Mouse (Mus musculus) hindbrain, postnatal 0 days (tissue): ENCODE results near the gene Wfs1. TPM values are rescaled to one million over a fixed set of nuclear protein-coding genes. Genes with fewer than 3 reads are reported as not detected.

Source experiments
- ATAC-seq: fragments of 200-750 bp; cut with Nextera tagmentation; 2 replicates; pipeline ENCODE4 v1.8.0; 2017; ENCODE audit warnings: mild to moderate bottlenecking, moderate TSS enrichment, moderate library complexity
- DNase-seq: peaks from one replicate; pipeline ENCODE4 v3.0.0-alpha.2; 2015; ENCODE audit warnings: low spot score
- H3K27ac ChIP-seq: fragments of 300-500 bp; sonication (generic); 2 replicates; pipeline ENCODE4 v1.5.1; 2014; ENCODE audit warnings: mild to moderate bottlenecking
- H3K27me3 ChIP-seq: fragments of 300-500 bp; sonication (generic); 2 replicates; pipeline ENCODE4 v1.6.1; 2014; ENCODE audit warnings: low read length, mixed read lengths; ENCODE audit not compliant: insufficient read depth
- H3K36me3 ChIP-seq: fragments of 300-500 bp; sonication (generic); 2 replicates; pipeline ENCODE4 v1.6.1; 2014; ENCODE audit warnings: low read length, mixed read lengths; ENCODE audit not compliant: insufficient read depth
- H3K4me1 ChIP-seq: fragments of 300-500 bp; sonication (generic); 2 replicates; pipeline ENCODE4 v1.6.1; 2014; ENCODE audit warnings: antibody characterized with exemption, low read length, mixed read lengths; ENCODE audit not compliant: insufficient read depth
- H3K4me2 ChIP-seq: fragments of 300-500 bp; sonication (generic); 2 replicates; pipeline ENCODE4 v1.6.1; 2014; ENCODE audit warnings: low read depth, mild to moderate bottlenecking, low read length, moderate library complexity, mixed read lengths
- H3K4me3 ChIP-seq: fragments of 300-500 bp; sonication (generic); 2 replicates; pipeline ENCODE4 v1.5.1; 2014; ENCODE audit warnings: low read length
- H3K9ac ChIP-seq: fragments of 300-500 bp; sonication (generic); replicated peaks from 2 replicates; pipeline ENCODE4 v1.6.1; 2014; ENCODE audit warnings: mild to moderate bottlenecking, low read length, moderate library complexity, mixed read lengths
- H3K9me3 ChIP-seq: fragments of 300-500 bp; sonication (generic); 2 replicates; pipeline ENCODE4 v1.6.1; 2016; ENCODE audit warnings: low read length, mixed read lengths
- CTCF ChIP-seq: IDR thresholded peaks from 2 replicates; pipeline ENCODE4 v1.5.1; 2016; ENCODE audit warnings: antibody characterized with exemption, control low read depth, low read depth
- WGBS: fragments of 180-500 bp; shearing (Covaris S2); extraction: QIAGEN DNeasy Blood & Tissue Kit; methylation state at CpG from one replicate; pipeline ENCODE4 v1.1.7; 2014; 5-methylcytosine and 5-hydroxymethylcytosine counted together
- polyA plus RNA-seq: library from polyadenylated mRNA; unstranded; fragments of >200 nt; fragmentation: Nextera tagmentation; extraction: Ambion mirVana; gene quantifications from 2 replicates; pipeline ENCODE4 v1.2.1, GENCODE M21; 2015
- total RNA-seq: library from RNA; depleted of rRNA; stranded (reverse); fragments of >200 nt; gene quantifications from 2 replicates; pipeline ENCODE4 v1.2.3, GENCODE M21; 2014; rRNA removed

Wfs1 gene
- total RNA-seq: 9.8 and 14.0 TPM in 2 replicates
- 8.7 and 9.2 TPM in 2 replicates for polyA plus RNA-seq

DNA sequence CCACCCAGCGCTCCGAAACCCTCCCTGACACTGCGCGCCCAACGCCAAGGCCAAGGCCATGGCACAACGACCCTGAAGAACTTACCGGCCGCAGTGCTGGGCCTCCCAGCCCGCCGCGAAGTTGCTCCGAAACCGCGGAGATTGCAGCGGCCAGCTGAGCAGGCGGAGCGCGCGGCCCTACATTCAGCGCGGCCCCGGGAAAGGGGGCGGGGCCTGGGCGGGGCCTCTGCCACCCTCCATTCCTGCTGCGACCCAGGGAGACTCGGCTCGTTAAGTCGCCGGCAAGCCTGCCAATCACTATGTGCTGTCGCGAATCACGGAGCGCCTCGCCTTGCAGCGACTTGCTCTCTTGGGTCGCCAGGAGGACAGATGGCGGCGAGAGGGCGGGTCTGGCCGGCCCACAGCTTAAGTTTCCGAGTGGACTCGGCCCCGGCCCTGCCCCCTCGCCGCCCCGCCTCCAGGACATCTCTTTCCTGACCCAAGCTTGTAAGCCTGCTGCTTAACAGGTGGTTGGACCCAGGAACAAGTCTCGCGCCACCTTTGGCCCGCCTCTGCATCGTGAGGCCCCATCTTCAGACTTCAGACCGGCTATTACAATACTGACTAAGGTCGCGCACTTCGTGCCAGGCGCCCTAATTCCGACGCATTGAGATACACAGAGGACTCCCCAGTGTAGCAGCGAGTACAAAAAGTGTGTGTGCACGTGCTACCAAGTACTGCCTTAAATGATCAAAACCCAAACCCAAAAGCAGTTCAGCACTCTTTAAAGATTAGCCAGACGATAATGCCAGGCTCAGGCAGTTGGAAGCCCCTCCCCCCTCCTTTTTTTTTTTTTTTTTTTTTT is at the start of gene Wfs1:
TSS of gene Wfs1 (minus strand) at position 425 of the 844 bp plus-strand sequence.
- Histone ChIP-seq H3K36me3 (no peaks in the 10 kb centered on the region), H3K4me1 (no peaks in the 10 kb centered on the region; the same call in none of the 2 replicates), H3K27ac (0 out of 2 replicates have a peak within 1 kb of the TSS, but pooled peaks have one; percentile 51), H3K4me2 (peak within 1 kb of the TSS; percentile 98), H3K27me3 (no peaks in the 10 kb centered on the region), H3K4me3 (peak within 1 kb of the TSS; percentile 67), H3K9ac (peak within 1 kb of the TSS; percentile 57), H3K9me3 (no peaks in the 10 kb centered on the region)
- DNase-seq: peak; percentile 97
- ATAC-seq: peak; percentile 98
- WGBS: under 1% methylated on average over 51 of the region's 60 CpGs
- peak; percentile 47 for TF ChIP-seq CTCF

DNA sequence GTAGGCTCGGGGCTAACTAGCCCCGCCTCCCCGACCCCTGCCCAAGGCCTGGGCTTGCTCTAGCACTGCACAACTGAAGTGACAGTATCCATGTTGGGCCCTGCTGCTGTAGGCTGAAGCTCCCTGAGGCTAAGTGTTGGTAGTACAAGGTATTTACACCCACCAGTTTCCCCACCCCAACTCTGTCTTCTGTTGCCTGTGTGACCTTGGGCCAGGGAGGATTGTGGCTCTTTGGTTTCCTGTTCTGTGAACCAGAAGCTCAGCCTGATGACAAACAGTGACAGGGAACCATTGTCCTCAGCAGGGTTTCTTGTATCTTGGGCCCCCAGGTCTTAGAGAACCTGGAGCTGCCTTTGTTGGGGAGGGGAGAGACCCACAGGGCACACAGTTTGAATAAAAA is 47.9 kb upstream of the Wfs1 start:
- Histone ChIP-seq H3K9ac (no peak overlapping the region), H3K27me3 (no peaks in the 10 kb centered on the region), H3K4me2 (no peak overlapping the region), H3K4me3 (no peak overlapping the region), H3K36me3 (no peaks in the 10 kb centered on the region), H3K9me3 (no peaks in the 10 kb centered on the region), H3K4me1 (peaks cover 6% of the 10 kb centered on the region; the same call in 1 of the 2 replicates), H3K27ac (no peak overlapping the region)
- ATAC-seq (no peak), DNase-seq (no peak)
- TF ChIP-seq CTCF: no peak
- WGBS: 71% methylated on average over 3 of the region's 3 CpGs

DNA sequence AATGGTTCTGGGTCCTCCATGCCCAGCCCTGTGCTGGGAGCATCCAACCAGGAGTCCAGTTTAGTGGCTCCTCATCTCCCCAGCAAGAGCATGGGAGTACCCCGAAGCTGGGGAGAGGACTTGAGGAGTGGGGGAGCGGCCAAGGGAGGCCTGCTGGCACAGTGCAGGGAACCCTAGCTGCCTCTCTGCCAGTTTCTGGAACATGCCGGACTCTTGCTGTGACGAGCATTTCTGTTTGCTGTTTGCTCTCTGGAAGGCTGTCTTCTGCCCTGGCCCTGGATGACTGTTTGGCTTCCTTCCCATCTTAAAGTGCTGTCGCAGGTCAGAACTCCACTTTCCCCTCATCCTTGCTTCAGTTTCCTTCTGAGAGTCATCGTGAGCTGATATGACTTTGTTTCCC is 46.9 kb upstream of the Wfs1 start:
- DNase-seq (peak; percentile 26), ATAC-seq (no peak)
- Histone ChIP-seq H3K4me2 (no peak overlapping the region), H3K27ac (no peak overlapping the region), H3K4me1 (peaks cover 6% of the 10 kb centered on the region; the same call in 1 of the 2 replicates), H3K36me3 (no peaks in the 10 kb centered on the region), H3K4me3 (no peak overlapping the region), H3K9me3 (no peaks in the 10 kb centered on the region), H3K9ac (no peak overlapping the region), H3K27me3 (no peaks in the 10 kb centered on the region)
- no peak for TF ChIP-seq CTCF
- WGBS: 53% methylated on average over 6 of the region's 6 CpGs

DNA sequence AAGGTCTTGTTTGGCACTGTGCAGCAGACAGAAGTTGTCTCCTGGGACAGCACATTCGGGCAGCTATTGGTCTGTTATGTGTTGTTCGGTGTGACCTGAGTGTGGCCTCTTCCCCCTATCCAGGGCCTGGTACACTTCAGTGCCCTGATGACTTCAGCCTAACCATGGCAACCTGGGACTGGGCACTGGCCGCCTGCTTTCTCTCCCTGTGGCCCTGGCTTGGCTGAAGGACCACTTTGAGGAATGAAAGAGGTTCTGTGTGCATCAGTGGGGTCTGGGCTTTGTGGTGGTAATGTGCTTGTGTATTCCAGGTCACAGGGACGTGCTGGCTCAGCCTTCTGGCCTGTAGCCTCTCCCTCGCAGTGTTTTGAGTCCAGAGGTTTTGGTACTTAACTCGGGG is 46.2 kb upstream of the Wfs1 start:
- peaks cover 6% of the 10 kb centered on the region; the same call in 1 of the 2 replicates for H3K4me1 ChIP-seq
- H3K27ac ChIP-seq: 0 out of 2 replicates have a peak overlapping the region, but pooled peaks have one; percentile 15
- DNase-seq (peak; percentile 64), ATAC-seq (peak; percentile 90)
- H3K9me3 ChIP-seq: no peaks in the 10 kb centered on the region
- peaks cover 5% of the 10 kb centered on the region; the same call in 1 of the 2 replicates for H3K27me3 ChIP-seq
- no peaks in the 10 kb centered on the region for H3K36me3 ChIP-seq
- no peak overlapping the region for H3K9ac ChIP-seq
- H3K4me3 ChIP-seq: no peak overlapping the region
- H3K4me2 ChIP-seq: no peak overlapping the region
- WGBS: 48% methylated on average over 6 of the region's 6 CpGs
- TF ChIP-seq CTCF: no peak

DNA sequence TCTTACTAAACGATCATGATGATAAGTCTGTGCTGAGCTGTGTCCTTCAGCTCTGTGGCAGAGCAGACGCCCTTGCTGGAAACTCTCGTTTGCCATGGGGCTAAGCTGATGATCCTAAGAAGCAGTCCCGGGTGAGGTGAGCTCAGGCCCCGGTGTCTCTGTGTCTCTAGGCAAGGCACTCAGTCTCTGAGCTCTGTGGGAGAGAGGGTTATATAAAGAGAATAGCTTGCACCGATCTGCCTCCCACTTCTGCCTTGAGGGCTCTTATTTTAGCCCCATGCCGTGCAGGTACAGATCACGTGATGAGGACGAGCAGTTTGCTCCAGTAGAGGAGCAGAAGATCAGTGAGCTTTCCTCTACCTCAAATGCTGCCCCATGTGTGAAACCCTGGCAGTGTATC is 41.7 kb upstream of the Wfs1 start:
- Histone ChIP-seq H3K27ac (no peak overlapping the region), H3K4me1 (peaks cover 7% of the 10 kb centered on the region; the same call in 1 of the 2 replicates), H3K4me2 (peak overlapping the region; percentile 91), H3K9me3 (no peaks in the 10 kb centered on the region), H3K4me3 (no peak overlapping the region), H3K27me3 (peaks cover 8% of the 10 kb centered on the region; the same call in 1 of the 2 replicates), H3K9ac (no peak overlapping the region), H3K36me3 (no peaks in the 10 kb centered on the region)
- DNase-seq: no peak
- no peak for TF ChIP-seq CTCF
- no peak for ATAC-seq
- 54% methylated on average over 9 of the region's 9 CpGs for WGBS

DNA sequence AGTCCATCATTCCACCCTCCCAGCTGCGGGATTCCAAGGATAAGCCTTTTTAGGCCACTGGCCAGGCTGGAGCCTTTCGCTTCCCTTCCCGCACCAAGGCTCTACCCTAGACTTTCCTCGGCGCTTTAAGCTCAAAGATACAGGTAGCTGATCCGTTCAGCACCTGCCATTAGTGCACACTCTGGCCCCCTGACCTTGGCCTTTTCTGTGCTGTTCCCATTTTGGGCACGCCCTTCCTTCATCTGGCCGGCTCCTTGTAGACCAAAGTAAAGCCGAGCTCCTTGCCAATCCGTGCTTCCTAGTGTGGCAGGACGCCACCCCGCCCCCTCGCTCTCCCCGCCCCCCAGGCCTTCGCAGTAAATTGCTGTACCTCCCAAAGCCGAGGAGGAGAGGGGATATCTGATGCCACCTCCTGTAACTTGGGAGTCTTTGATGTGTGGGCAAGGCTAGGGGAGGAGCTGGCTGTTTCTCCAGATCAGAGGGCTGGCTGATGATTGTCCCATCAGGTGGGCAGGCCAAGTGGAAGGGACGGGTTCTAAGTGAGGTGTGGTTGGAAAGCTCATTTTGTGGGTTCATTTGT is 40.4 kb upstream of the Wfs1 start:
- no peak for TF ChIP-seq CTCF
- Histone ChIP-seq H3K27me3 (peaks cover 8% of the 10 kb centered on the region; the same call in 1 of the 2 replicates), H3K9me3 (no peaks in the 10 kb centered on the region), H3K9ac (peak overlapping the region; percentile 73), H3K4me3 (peak overlapping the region; percentile 67), H3K27ac (peak overlapping the region; percentile 85; the same call in 1 of the 2 replicates), H3K4me1 (0 out of 2 replicates have a peak, but pooled peaks cover 5% of the 10 kb centered on the region), H3K36me3 (no peaks in the 10 kb centered on the region), H3K4me2 (peak overlapping the region; percentile 91)
- WGBS: 2% methylated on average over 17 of the region's 17 CpGs
- ATAC-seq (peak; percentile 21), DNase-seq (no peak)
